Mouse (Mus musculus): ENCODE measurements around the gene Upf3a. TPM values are rescaled to one million over a fixed set of nuclear protein-coding genes. Genes with fewer than 3 reads are reported as not detected.

Upf3a gene
- total RNA-seq, 2 experiments from 2014 or later: 15.4 to 16.4 TPM

Other genes with a start within 250 kb of the Upf3a start
- gene 1700029H14Rik, start 223.2 kb upstream of the Upf3a start, total RNA-seq (2021): not detected
- 10 to 100 TPM; 27.4 to 31.1 TPM for gene Rasa3, start 108.0 kb upstream of the Upf3a start, total RNA-seq (2021)
- not detected for gene Cfap97d2, start 79.7 kb upstream of the Upf3a start, total RNA-seq (2021)
- gene Cdc16, start 27.9 kb upstream of the Upf3a start, total RNA-seq (2021): 10 to 100 TPM; 51.9 to 52.1 TPM
- not detected for gene AF366264, start 52.8 kb downstream of the Upf3a start, total RNA-seq (2021)
- 10 to 100 TPM; 11.2 to 12.3 TPM for gene Champ1, start 84.0 kb downstream of the Upf3a start, total RNA-seq (2021)
- gene Coprs, start 104.7 kb downstream of the Upf3a start, total RNA-seq (2021): 10 to 100 TPM; 18.3 to 22.5 TPM

Data from heart, postnatal 4 days (tissue).